10 mouse cellular contexts compared by ENCODE assay signal in genomic region chr4:137146326-137146725, GRCm38 (mm10).
"Had no signal": no experiment of that assay in that cellular context is flagged by ENCODE, and none has a peak within 500 bp of the region (broad histone marks: within the 10 kb centered on the region; RNA-seq: fewer than 3 reads in every experiment).

No protein-coding gene starts in this region.

- DNase-seq: gastrocnemius, postnatal 25 days; heart, adult 2 months; heart, postnatal 4 days; kidney, adult 18-20 months; kidney, adult 8-10 months; kidney, postnatal 10 days; kidney, postnatal 25 days; kidney, postnatal 4 days; liver; liver, embryonic 13.5 days had no signal
